Mouse (Mus musculus) spleen, postnatal 4 days (tissue): ENCODE results near the gene Lbx1.

ENCODE experiments used
- DNase-seq, 2 experiments: peaks; one replicate each; pipeline ENCODE4 v3.0.0; 2022; ENCODE audit warnings: low spot score in 2 of 2

Gene Lbx1

GRCm38 (mm10) chr19:45234191-45234770 is 1.3 kb downstream of the Lbx1 start:
- DNase-seq: no peak

GRCm38 (mm10) chr19:45233496-45234127 is 2.0 kb downstream of the Lbx1 start:
- DNase-seq: peak in 1 of 2 experiments; percentile 67

GRCm38 (mm10) chr19:45232443-45233410 is 2.9 kb downstream of the Lbx1 start:
- DNase-seq: no peak

GRCm38 (mm10) chr19:45232036-45232410 is 3.6 kb downstream of the Lbx1 start:
- no peak for DNase-seq

- no peak for DNase-seq
Observed at GRCm38 (mm10) chr19:45231383-45232035, 4.1 kb downstream of the Lbx1 start.

GRCm38 (mm10) chr19:45230848-45231382 is 4.7 kb downstream of the Lbx1 start:
- DNase-seq: no peak

GRCm38 (mm10) chr19:45230201-45230611 is 5.4 kb downstream of the Lbx1 start:
- DNase-seq: no peak

- no peak for DNase-seq
Observed at GRCm38 (mm10) chr19:45229378-45230135, 6.1 kb downstream of the Lbx1 start.

- DNase-seq: no peak
Observed at GRCm38 (mm10) chr19:45228781-45229180, 6.8 kb downstream of the Lbx1 start.

- no peak for DNase-seq
Observed at GRCm38 (mm10) chr19:45228097-45228496, 7.5 kb downstream of the Lbx1 start.

- DNase-seq: no peak
Observed at GRCm38 (mm10) chr19:45227671-45228070, 7.9 kb downstream of the Lbx1 start.

GRCm38 (mm10) chr19:45227049-45227448 is 8.6 kb downstream of the Lbx1 start:
- no peak for DNase-seq

- no peak for DNase-seq
Observed at GRCm38 (mm10) chr19:45226246-45226645, 9.4 kb downstream of the Lbx1 start.

GRCm38 (mm10) chr19:45225130-45225529 is 10.5 kb downstream of the Lbx1 start:
- no peak for DNase-seq

GRCm38 (mm10) chr19:45224286-45224559 is 11.4 kb downstream of the Lbx1 start:
- DNase-seq: no peak

GRCm38 (mm10) chr19:45223413-45224285 is 12.0 kb downstream of the Lbx1 start:
- no peak for DNase-seq

- no peak for DNase-seq
Observed at GRCm38 (mm10) chr19:45222141-45222782, 13.3 kb downstream of the Lbx1 start.

- DNase-seq: no peak
Observed at GRCm38 (mm10) chr19:45221458-45221783, 14.2 kb downstream of the Lbx1 start.

GRCm38 (mm10) chr19:45220593-45221457 is 14.8 kb downstream of the Lbx1 start:
- peak; percentile 66 to 88 for DNase-seq
